Mouse (Mus musculus) kidney, embryonic 14.5 days (tissue): Measurements from ENCODE around the gene Ufc1. TPM values are rescaled to one million over a fixed set of nuclear protein-coding genes. Genes with fewer than 3 reads are reported as not detected.
A peak's percentile ranks its signal among the peaks of the same experiment; 100 is the strongest.

Experiments
- ATAC-seq: fragments of 200-750 bp; cut with Nextera tagmentation; 2 replicates; pipeline ENCODE4 v1.8.0; 2017; ENCODE audit warnings: moderate number of reproducible peaks, mild to moderate bottlenecking, moderate TSS enrichment, moderate library complexity; ENCODE audit not compliant: low FRiP score, low TSS enrichment
- H3K27ac ChIP-seq: fragments of 300-500 bp; sonication (generic); 2 replicates; pipeline ENCODE4 v1.5.1; 2014; ENCODE audit warnings: low read depth, mild to moderate bottlenecking, low read length, moderate library complexity, mixed read lengths
- H3K27me3 ChIP-seq: fragments of 300-500 bp; sonication (generic); 2 replicates; pipeline ENCODE4 v1.6.1; 2014; ENCODE audit warnings: mild to moderate bottlenecking, low read length; ENCODE audit not compliant: control insufficient read depth, insufficient read depth
- H3K36me3 ChIP-seq: fragments of 300-500 bp; sonication (generic); 2 replicates; pipeline ENCODE4 v1.6.1; 2014; ENCODE audit warnings: low read length, mixed read lengths; ENCODE audit not compliant: control insufficient read depth, insufficient read depth
- H3K4me1 ChIP-seq: fragments of 300-500 bp; sonication (generic); 2 replicates; pipeline ENCODE4 v1.6.1; 2014; ENCODE audit warnings: low read length, mixed read lengths; ENCODE audit not compliant: control insufficient read depth, insufficient read depth
- H3K4me2 ChIP-seq: fragments of 300-500 bp; sonication (generic); replicated peaks from 2 replicates; pipeline ENCODE4 v1.6.1; 2014; ENCODE audit warnings: low read depth, mild to moderate bottlenecking, low read length
- H3K4me3 ChIP-seq: fragments of 300-500 bp; sonication (generic); 2 replicates; pipeline ENCODE4 v1.5.1; 2014; ENCODE audit warnings: mild to moderate bottlenecking, low read length
- H3K9ac ChIP-seq: fragments of 300-500 bp; sonication (generic); 2 replicates; pipeline ENCODE4 v1.6.1; 2014; ENCODE audit warnings: low read depth, mild to moderate bottlenecking, low read length, moderate library complexity
- H3K9me3 ChIP-seq: fragments of 300-500 bp; sonication (generic); 2 replicates; pipeline ENCODE4 v1.6.1; 2016; ENCODE audit warnings: low read length; ENCODE audit not compliant: control insufficient read depth
- WGBS: fragments of 180-500 bp; shearing (Covaris S2); extraction: QIAGEN DNeasy Blood & Tissue Kit; methylation state at CpG from one replicate; pipeline ENCODE4 v1.1.7; 2014; 5-methylcytosine and 5-hydroxymethylcytosine counted together
- polyA plus RNA-seq: library from polyadenylated mRNA; unstranded; fragments of >200 nt; fragmentation: Nextera tagmentation; extraction: Ambion mirVana; gene quantifications from 2 replicates; pipeline ENCODE4 v1.2.1, GENCODE M21; 2014

Gene Ufc1
- polyA plus RNA-seq, 1 experiment from 2014 or later: 114 TPM

GRCm38 (mm10) chr1:171283188-171284160, 11.3 kb downstream of the Ufc1 start:
- H3K27ac ChIP-seq: no peak overlapping the region
- H3K4me1 ChIP-seq: peaks cover 18% of the 10 kb centered on the region; the same call in 1 of the 2 replicates
- ATAC-seq: no peak
- no peak overlapping the region for H3K9ac ChIP-seq
- no peak overlapping the region for H3K4me2 ChIP-seq
- H3K36me3 ChIP-seq: peaks cover 45% of the 10 kb centered on the region
- no peaks in the 10 kb centered on the region for H3K9me3 ChIP-seq
- 93% methylated on average over 18 of the region's 18 CpGs for WGBS
- H3K27me3 ChIP-seq: no peaks in the 10 kb centered on the region
- H3K4me3 ChIP-seq: no peak overlapping the region

GRCm38 (mm10) chr1:171282086-171282805, 12.6 kb downstream of the Ufc1 start:
- H3K9ac ChIP-seq: peak overlapping the region; percentile 51; the same call in 1 of the 2 replicates
- H3K4me1 ChIP-seq: peaks cover 18% of the 10 kb centered on the region; the same call in 1 of the 2 replicates
- no peaks in the 10 kb centered on the region for H3K9me3 ChIP-seq
- peak overlapping the region; percentile 87; the same call in 1 of the 2 replicates for H3K27ac ChIP-seq
- H3K4me3 ChIP-seq: peak overlapping the region; percentile 57; the same call in 1 of the 2 replicates
- H3K27me3 ChIP-seq: no peaks in the 10 kb centered on the region
- H3K36me3 ChIP-seq: peaks cover 51% of the 10 kb centered on the region
- ATAC-seq: no peak
- 82% methylated on average over 18 of the region's 18 CpGs for WGBS
- peak overlapping the region; percentile 46; the same call in 1 of the 2 replicates for H3K4me2 ChIP-seq

- Histone ChIP-seq H3K27me3 (no peaks in the 10 kb centered on the region), H3K9me3 (no peaks in the 10 kb centered on the region), H3K4me2 (peak overlapping the region; percentile 46), H3K27ac (peak overlapping the region; percentile 87), H3K9ac (peak overlapping the region; percentile 51; the same call in 1 of the 2 replicates), H3K36me3 (peaks cover 58% of the 10 kb centered on the region), H3K4me1 (peaks cover 14% of the 10 kb centered on the region; the same call in 1 of the 2 replicates), H3K4me3 (peak overlapping the region; percentile 57)
- ATAC-seq: peak; percentile 48
- WGBS: under 1% methylated on average over 10 of the region's 10 CpGs
These were observed 13.3 kb downstream of the Ufc1 start for GRCm38 (mm10) chr1:171281528-171281923.

- Histone ChIP-seq H3K4me1 (peaks cover 13% of the 10 kb centered on the region; the same call in 1 of the 2 replicates), H3K4me3 (peak within 1 kb of the TSS; percentile 57), H3K9me3 (no peaks in the 10 kb centered on the region), H3K4me2 (peak within 1 kb of the TSS; percentile 52), H3K27ac (peak within 1 kb of the TSS; percentile 87), H3K9ac (peak within 1 kb of the TSS; percentile 65), H3K36me3 (peaks cover 58% of the 10 kb centered on the region), H3K27me3 (no peaks in the 10 kb centered on the region)
- under 1% methylated on average over 26 of the region's 26 CpGs for WGBS
- ATAC-seq: peak; percentile 97
These were observed 13.8 kb downstream of the Ufc1 start, which contains the start of gene Ppox for GRCm38 (mm10) chr1:171280916-171281527. Ppox (minus strand) TSS chr1:171281186.

- H3K9ac ChIP-seq: peak overlapping the region; percentile 65
- 1% methylated on average over 25 of the region's 25 CpGs for whole genome bisulfite sequencing
- peak overlapping the region; percentile 52 for H3K4me2 ChIP-seq
- H3K27me3 ChIP-seq: no peaks in the 10 kb centered on the region
- peaks cover 13% of the 10 kb centered on the region; the same call in 1 of the 2 replicates for H3K4me1 ChIP-seq
- no peak overlapping the region for H3K27ac ChIP-seq
- H3K36me3 ChIP-seq: peaks cover 57% of the 10 kb centered on the region
- peak overlapping the region; percentile 57 for H3K4me3 ChIP-seq
- H3K9me3 ChIP-seq: no peaks in the 10 kb centered on the region
- ATAC-seq: peak; percentile 28; the same call in 1 of the 2 replicates
These were observed 14.4 kb downstream of the Ufc1 start for GRCm38 (mm10) chr1:171280250-171280915.

- Histone ChIP-seq H3K9ac (peak overlapping the region; percentile 65), H3K9me3 (no peaks in the 10 kb centered on the region), H3K36me3 (peaks cover 57% of the 10 kb centered on the region), H3K27ac (no peak overlapping the region), H3K27me3 (no peaks in the 10 kb centered on the region), H3K4me1 (peaks cover 13% of the 10 kb centered on the region; the same call in 1 of the 2 replicates), H3K4me3 (peak overlapping the region; percentile 57), H3K4me2 (peak overlapping the region; percentile 52)
- no peak for ATAC-seq
- 76% methylated on average over 5 of the region's 5 CpGs for WGBS
These were observed 15.1 kb downstream of the Ufc1 start for GRCm38 (mm10) chr1:171279721-171280120.

- H3K27me3 ChIP-seq: no peaks in the 10 kb centered on the region
- H3K9me3 ChIP-seq: no peaks in the 10 kb centered on the region
- peaks cover 13% of the 10 kb centered on the region; the same call in 1 of the 2 replicates for H3K4me1 ChIP-seq
- no peak for ATAC-seq
- H3K36me3 ChIP-seq: peaks cover 59% of the 10 kb centered on the region
- 87% methylated on average over 14 of the region's 14 CpGs for WGBS
- H3K9ac ChIP-seq: peak overlapping the region; percentile 65; the same call in 1 of the 2 replicates
- H3K27ac ChIP-seq: no peak overlapping the region
- peak overlapping the region; percentile 52; the same call in 1 of the 2 replicates for H3K4me2 ChIP-seq
- H3K4me3 ChIP-seq: peak overlapping the region; percentile 57
These were observed 15.7 kb downstream of the Ufc1 start for GRCm38 (mm10) chr1:171279012-171279705.
